Mouse (Mus musculus) adrenal gland, postnatal 4 days (tissue): ENCODE data around the gene Hunk. TPM values are rescaled to one million over a fixed set of nuclear protein-coding genes. Genes with fewer than 3 reads are reported as not detected.
A peak's percentile ranks its signal among the peaks of the same experiment; 100 is the strongest.

ENCODE experiments used
- DNase-seq, 2 experiments: peaks; one replicate each; pipeline ENCODE4 v3.0.0; 2021 to 2022; ENCODE audit warnings: low spot score in 2 of 2, mixed read lengths in 2 of 2
- long read RNA-seq, 2 experiments: library from polyadenylated mRNA; stranded (forward); transcript quantifications; one replicate each; pipeline ENCODE4 v2.0.0; 2021
- total RNA-seq, 2 experiments: library from RNA; stranded (reverse); gene quantifications; 2 replicates each; pipeline ENCODE4 v1.2.3; 2021

Gene Hunk
- total RNA-seq = 10 to 100 TPM; 12.3 to 13.7 TPM
- long read RNA-seq, experiment 1, full-length matches to known transcripts = 7 of 10 reads
- long read RNA-seq, experiment 1, partial matches to known transcripts = 0 of 10 reads
- long read RNA-seq, experiment 1, other reads (novel, unspliced or antisense) = 3 of 10 reads
- long read RNA-seq, experiment 2, full-length matches to known transcripts = 3 of 11 reads
- long read RNA-seq, experiment 2, partial matches to known transcripts = 7 of 11 reads
- long read RNA-seq, experiment 2, other reads (novel, unspliced or antisense) = 1 of 11 reads

- DNase-seq = peak; percentile 43 to 49
These were observed at the start of gene Hunk for GRCm38 (mm10) chr16:90385688-90386513. Hunk (plus strand) TSS chr16:90386013.

GRCm38 (mm10) chr16:90339026-90339425, 46.8 kb upstream of the Hunk start:
- DNase-seq = no peak

- no peak for DNase-seq
These were observed 44.7 kb upstream of the Hunk start for GRCm38 (mm10) chr16:90341086-90341485.

GRCm38 (mm10) chr16:90349700-90350548, 35.9 kb upstream of the Hunk start:
- peak; percentile 9 to 25 for DNase-seq

- no peak for DNase-seq
These were observed 34.1 kb upstream of the Hunk start for GRCm38 (mm10) chr16:90351726-90352125.

GRCm38 (mm10) chr16:90352691-90353090, 33.1 kb upstream of the Hunk start:
- DNase-seq = no peak

- DNase-seq = no peak
These were observed 32.7 kb upstream of the Hunk start for GRCm38 (mm10) chr16:90353156-90353555.

GRCm38 (mm10) chr16:90359329-90359728, 26.5 kb upstream of the Hunk start:
- DNase-seq = no peak

GRCm38 (mm10) chr16:90359750-90360149, 26.1 kb upstream of the Hunk start:
- no peak for DNase-seq

- no peak for DNase-seq
These were observed 25.5 kb upstream of the Hunk start for GRCm38 (mm10) chr16:90360327-90360726.

GRCm38 (mm10) chr16:90362926-90363325, 22.9 kb upstream of the Hunk start:
- DNase-seq = no peak

- DNase-seq = peak; percentile 50 to 64
These were observed 5.9 kb upstream of the Hunk start for GRCm38 (mm10) chr16:90379897-90380296.

GRCm38 (mm10) chr16:90381633-90382032, 4.2 kb upstream of the Hunk start:
- no peak for DNase-seq

- DNase-seq = no peak
These were observed 3.0 kb upstream of the Hunk start for GRCm38 (mm10) chr16:90382701-90383280.

- DNase-seq = no peak
These were observed 1.8 kb upstream of the Hunk start for GRCm38 (mm10) chr16:90384058-90384457.

- DNase-seq = no peak
These were observed 967 bp upstream of the Hunk start for GRCm38 (mm10) chr16:90384846-90385245.

GRCm38 (mm10) chr16:90385326-90385687, 506 bp upstream of the Hunk start:
- no peak for DNase-seq

- no peak for DNase-seq
These were observed 824 bp downstream of the Hunk start for GRCm38 (mm10) chr16:90386514-90387160.

GRCm38 (mm10) chr16:90387161-90387671, 1.4 kb downstream of the Hunk start:
- no peak for DNase-seq

- DNase-seq = no peak
These were observed 2.1 kb downstream of the Hunk start for GRCm38 (mm10) chr16:90387961-90388360.
